Mouse (Mus musculus): ENCODE data around the gene Vamp1. TPM values are rescaled to one million over a fixed set of nuclear protein-coding genes. Genes with fewer than 3 reads are reported as not detected.

Gene Vamp1
- polyA plus RNA-seq, 1 experiment = 19.8 TPM

- Histone ChIP-seq H3K36me3 (ENCODE audit: control insufficient read depth, insufficient read depth, low read length) (peaks cover 3% of the 10 kb centered on the region; the same call in 1 of the 2 replicates), H3K27me3 (replicated peaks; ENCODE audit: control insufficient read depth, insufficient read depth, low read length) (no peaks in the 10 kb centered on the region), H3K4me3 (ENCODE audit: insufficient read depth, low read depth, low read length) (peak overlapping the region; percentile 87), H3K27ac (ENCODE audit: insufficient read depth, low read depth, low read length) (peak overlapping the region; percentile 98), H3K4me1 (ENCODE audit: control insufficient read depth, insufficient read depth, low read length) (peaks cover 3% of the 10 kb centered on the region; the same call in 1 of the 2 replicates)
- no peak for TF ChIP-seq CTCF (conservative IDR thresholded peaks at IDR 0.05; ENCODE audit: insufficient read depth, insufficient read length, low read depth, low read length)
- TF ChIP-seq POLR2A (IDR thresholded peaks at IDR 0.05; ENCODE audit: low read depth, low read length) = peak; percentile 66
- DNase-seq = peak; percentile 96
- under 1% methylated on average over 34 of the region's 34 CpGs for WGBS
These were observed 23.2 kb upstream of the Vamp1 start for GRCm38 (mm10) chr6:125192016-125192714.

- H3K4me1 ChIP-seq (ENCODE audit: control insufficient read depth, insufficient read depth, low read length) = peaks cover 3% of the 10 kb centered on the region; the same call in 1 of the 2 replicates
- no peak for DNase-seq
- no peaks in the 10 kb centered on the region for H3K27me3 ChIP-seq (replicated peaks; ENCODE audit: control insufficient read depth, insufficient read depth, low read length)
- H3K27ac ChIP-seq (ENCODE audit: insufficient read depth, low read depth, low read length) = peak overlapping the region; percentile 98; the same call in 1 of the 2 replicates
- TF ChIP-seq POLR2A (IDR thresholded peaks at IDR 0.05; ENCODE audit: low read depth, low read length) = no peak
- no peak for TF ChIP-seq CTCF (conservative IDR thresholded peaks at IDR 0.05; ENCODE audit: insufficient read depth, insufficient read length, low read depth, low read length)
- peak overlapping the region; percentile 87 for H3K4me3 ChIP-seq (ENCODE audit: insufficient read depth, low read depth, low read length)
- WGBS = 25% methylated on average over 5 of the region's 5 CpGs
- H3K36me3 ChIP-seq (ENCODE audit: control insufficient read depth, insufficient read depth, low read length) = peaks cover 3% of the 10 kb centered on the region; the same call in 1 of the 2 replicates
These were observed 22.5 kb upstream of the Vamp1 start for GRCm38 (mm10) chr6:125192841-125193240.

GRCm38 (mm10) chr6:125193390-125193789 lies 22.0 kb upstream of the Vamp1 start:
- Histone ChIP-seq H3K27me3 (replicated peaks; ENCODE audit: control insufficient read depth, insufficient read depth, low read length) (no peaks in the 10 kb centered on the region), H3K4me3 (ENCODE audit: insufficient read depth, low read depth, low read length) (no peak overlapping the region), H3K4me1 (ENCODE audit: control insufficient read depth, insufficient read depth, low read length) (peaks cover 3% of the 10 kb centered on the region; the same call in 1 of the 2 replicates), H3K36me3 (ENCODE audit: control insufficient read depth, insufficient read depth, low read length) (peaks cover 3% of the 10 kb centered on the region; the same call in 1 of the 2 replicates), H3K27ac (ENCODE audit: insufficient read depth, low read depth, low read length) (no peak overlapping the region)
- TF ChIP-seq POLR2A (IDR thresholded peaks at IDR 0.05; ENCODE audit: low read depth, low read length) = no peak
- TF ChIP-seq CTCF (conservative IDR thresholded peaks at IDR 0.05; ENCODE audit: insufficient read depth, insufficient read length, low read depth, low read length) = no peak
- 45% methylated on average over 7 of the region's 7 CpGs for WGBS
- no peak for DNase-seq

- TF ChIP-seq CTCF (conservative IDR thresholded peaks at IDR 0.05; ENCODE audit: insufficient read depth, insufficient read length, low read depth, low read length) (no peak), POLR2A (IDR thresholded peaks at IDR 0.05; ENCODE audit: low read depth, low read length) (no peak)
- no peak overlapping the region for H3K4me3 ChIP-seq (ENCODE audit: insufficient read depth, low read depth, low read length)
- no peaks in the 10 kb centered on the region for H3K27me3 ChIP-seq (replicated peaks; ENCODE audit: control insufficient read depth, insufficient read depth, low read length)
- no peak overlapping the region for H3K27ac ChIP-seq (ENCODE audit: insufficient read depth, low read depth, low read length)
- no peak for DNase-seq
- WGBS = 17% methylated on average over 1 of the region's 1 CpGs
- peaks cover 3% of the 10 kb centered on the region; the same call in 1 of the 2 replicates for H3K36me3 ChIP-seq (ENCODE audit: control insufficient read depth, insufficient read depth, low read length)
- H3K4me1 ChIP-seq (ENCODE audit: control insufficient read depth, insufficient read depth, low read length) = peaks cover 3% of the 10 kb centered on the region; the same call in 1 of the 2 replicates
These were observed 19.7 kb upstream of the Vamp1 start for GRCm38 (mm10) chr6:125195541-125196075.

GRCm38 (mm10) chr6:125196301-125196700 lies 19.1 kb upstream of the Vamp1 start:
- TF ChIP-seq CTCF (conservative IDR thresholded peaks at IDR 0.05; ENCODE audit: insufficient read depth, insufficient read length, low read depth, low read length) (no peak), POLR2A (IDR thresholded peaks at IDR 0.05; ENCODE audit: low read depth, low read length) (no peak)
- H3K4me1 ChIP-seq (ENCODE audit: control insufficient read depth, insufficient read depth, low read length) = peaks cover 3% of the 10 kb centered on the region; the same call in 1 of the 2 replicates
- WGBS = 75% methylated on average over 3 of the region's 3 CpGs
- no peak overlapping the region for H3K4me3 ChIP-seq (ENCODE audit: insufficient read depth, low read depth, low read length)
- peaks cover 3% of the 10 kb centered on the region; the same call in 1 of the 2 replicates for H3K36me3 ChIP-seq (ENCODE audit: control insufficient read depth, insufficient read depth, low read length)
- no peaks in the 10 kb centered on the region for H3K27me3 ChIP-seq (replicated peaks; ENCODE audit: control insufficient read depth, insufficient read depth, low read length)
- H3K27ac ChIP-seq (ENCODE audit: insufficient read depth, low read depth, low read length) = no peak overlapping the region
- DNase-seq = no peak

- DNase-seq = no peak
- WGBS = 84% methylated on average over 5 of the region's 5 CpGs
These were observed 18.2 kb upstream of the Vamp1 start for GRCm38 (mm10) chr6:125197166-125197565.

GRCm38 (mm10) chr6:125210436-125210835 lies 4.9 kb upstream of the Vamp1 start:
- DNase-seq = no peak

More at GRCm38 (mm10) chr6:125197166-125197565, 18.2 kb upstream of the Vamp1 start:
- Histone ChIP-seq H3K4me1 (ENCODE audit: control insufficient read depth, insufficient read depth, low read length) (peaks cover 3% of the 10 kb centered on the region; the same call in 1 of the 2 replicates), H3K27me3 (replicated peaks; ENCODE audit: control insufficient read depth, insufficient read depth, low read length) (no peaks in the 10 kb centered on the region), H3K27ac (ENCODE audit: insufficient read depth, low read depth, low read length) (no peak overlapping the region), H3K4me3 (ENCODE audit: insufficient read depth, low read depth, low read length) (no peak overlapping the region), H3K36me3 (ENCODE audit: control insufficient read depth, insufficient read depth, low read length) (peaks cover 3% of the 10 kb centered on the region; the same call in 1 of the 2 replicates)
- TF ChIP-seq POLR2A (IDR thresholded peaks at IDR 0.05; ENCODE audit: low read depth, low read length) = no peak
- TF ChIP-seq CTCF (conservative IDR thresholded peaks at IDR 0.05; ENCODE audit: insufficient read depth, insufficient read length, low read depth, low read length) = no peak

More at GRCm38 (mm10) chr6:125210436-125210835, 4.9 kb upstream of the Vamp1 start:
- WGBS = 97% methylated on average over 1 of the region's 1 CpGs
- no peak overlapping the region for H3K4me3 ChIP-seq (ENCODE audit: insufficient read depth, low read depth, low read length)
- H3K36me3 ChIP-seq (ENCODE audit: control insufficient read depth, insufficient read depth, low read length) = no peaks in the 10 kb centered on the region
- TF ChIP-seq POLR2A (IDR thresholded peaks at IDR 0.05; ENCODE audit: low read depth, low read length) (no peak), CTCF (conservative IDR thresholded peaks at IDR 0.05; ENCODE audit: insufficient read depth, insufficient read length, low read depth, low read length) (no peak)
- no peaks in the 10 kb centered on the region for H3K27me3 ChIP-seq (replicated peaks; ENCODE audit: control insufficient read depth, insufficient read depth, low read length)
- H3K27ac ChIP-seq (ENCODE audit: insufficient read depth, low read depth, low read length) = no peak overlapping the region
- no peaks in the 10 kb centered on the region for H3K4me1 ChIP-seq (ENCODE audit: control insufficient read depth, insufficient read depth, low read length)
